Mouse (Mus musculus) kidney, embryonic 16.5 days (tissue): ENCODE results near the gene Il27. TPM values are rescaled to one million over a fixed set of nuclear protein-coding genes. Genes with fewer than 3 reads are reported as not detected.

Experiments
- ATAC-seq: fragments of 200-750 bp; cut with Nextera tagmentation; 2 replicates; pipeline ENCODE4 v1.8.0; 2017; ENCODE audit warnings: moderate TSS enrichment; ENCODE audit not compliant: low FRiP score, low TSS enrichment
- H3K27ac ChIP-seq: fragments of 300-500 bp; sonication (generic); 2 replicates; pipeline ENCODE4 v1.5.1; 2014; ENCODE audit warnings: low read length
- H3K27me3 ChIP-seq: fragments of 300-500 bp; sonication (generic); 2 replicates; pipeline ENCODE4 v1.6.1; 2014; ENCODE audit warnings: low read length, control low read depth, mixed read lengths; ENCODE audit not compliant: insufficient read depth
- H3K36me3 ChIP-seq: fragments of 300-500 bp; sonication (generic); 2 replicates; pipeline ENCODE4 v1.6.1; 2014; ENCODE audit warnings: low read length, control low read depth, mixed read lengths; ENCODE audit not compliant: insufficient read depth
- H3K4me1 ChIP-seq: fragments of 300-500 bp; sonication (generic); 2 replicates; pipeline ENCODE4 v1.6.1; 2014; ENCODE audit warnings: low read length, control low read depth, mixed read lengths; ENCODE audit not compliant: insufficient read depth
- H3K4me2 ChIP-seq: fragments of 300-500 bp; sonication (generic); replicated peaks from 2 replicates; pipeline ENCODE4 v1.6.1; 2014; ENCODE audit warnings: low read depth, low read length
- H3K4me3 ChIP-seq: fragments of 300-500 bp; sonication (generic); 2 replicates; pipeline ENCODE4 v1.5.1; 2014; ENCODE audit warnings: mild to moderate bottlenecking, low read length
- H3K9ac ChIP-seq: fragments of 300-500 bp; sonication (generic); replicated peaks from 2 replicates; pipeline ENCODE4 v1.6.1; 2014; ENCODE audit warnings: low read length
- H3K9me3 ChIP-seq: fragments of 300-500 bp; sonication (generic); 2 replicates; pipeline ENCODE4 v1.6.1; 2016; ENCODE audit warnings: low read length, control low read depth
- WGBS: fragments of 180-500 bp; shearing (Covaris S2); extraction: QIAGEN DNeasy Blood & Tissue Kit; methylation state at CpG from one replicate; pipeline ENCODE4 v1.1.7; 2014; 5-methylcytosine and 5-hydroxymethylcytosine counted together
- polyA plus RNA-seq: library from polyadenylated mRNA; unstranded; fragments of >200 nt; fragmentation: Nextera tagmentation; extraction: Ambion mirVana; gene quantifications from 2 replicates; pipeline ENCODE4 v1.2.1, GENCODE M21; 2015

Gene Il27
- polyA plus RNA-seq, 1 experiment from 2014 or later: not detected

DNA sequence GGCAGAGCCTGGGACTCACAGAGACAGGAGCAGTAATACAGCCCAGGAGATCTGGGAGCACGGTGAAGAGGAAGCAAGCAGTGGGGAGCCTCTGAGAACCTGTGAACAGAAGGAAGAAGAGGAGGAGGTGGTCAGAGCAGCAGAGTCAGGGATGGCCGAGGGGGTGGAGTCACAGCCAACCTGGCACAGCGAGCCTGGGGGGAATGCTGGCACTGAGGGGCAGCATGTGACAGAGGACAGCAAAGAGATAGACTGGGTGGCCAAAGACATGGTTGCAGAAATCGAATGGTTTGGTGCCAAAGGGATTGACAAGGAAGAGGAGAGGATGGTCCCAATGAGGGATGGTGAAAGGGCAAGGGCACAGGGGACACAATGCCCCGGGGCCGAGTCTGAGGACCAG, 9.0 kb downstream of the Il27 start, which contains the start of gene Cln3:
Cln3 (minus strand) TSS at position 101 of the 400 bp plus-strand sequence.
- ATAC-seq: no peak
- WGBS: 77% methylated on average over 6 of the region's 6 CpGs
- H3K27me3 ChIP-seq: no peaks in the 10 kb centered on the region
- no peak within 1 kb of the TSS for H3K4me3 ChIP-seq
- H3K9me3 ChIP-seq: no peaks in the 10 kb centered on the region
- no peak within 1 kb of the TSS for H3K4me2 ChIP-seq
- H3K27ac ChIP-seq: no peak within 1 kb of the TSS
- H3K36me3 ChIP-seq: no peaks in the 10 kb centered on the region; the same call in 1 of the 2 replicates
- no peak within 1 kb of the TSS for H3K9ac ChIP-seq
- peaks cover 15% of the 10 kb centered on the region; the same call in 1 of the 2 replicates for H3K4me1 ChIP-seq

DNA sequence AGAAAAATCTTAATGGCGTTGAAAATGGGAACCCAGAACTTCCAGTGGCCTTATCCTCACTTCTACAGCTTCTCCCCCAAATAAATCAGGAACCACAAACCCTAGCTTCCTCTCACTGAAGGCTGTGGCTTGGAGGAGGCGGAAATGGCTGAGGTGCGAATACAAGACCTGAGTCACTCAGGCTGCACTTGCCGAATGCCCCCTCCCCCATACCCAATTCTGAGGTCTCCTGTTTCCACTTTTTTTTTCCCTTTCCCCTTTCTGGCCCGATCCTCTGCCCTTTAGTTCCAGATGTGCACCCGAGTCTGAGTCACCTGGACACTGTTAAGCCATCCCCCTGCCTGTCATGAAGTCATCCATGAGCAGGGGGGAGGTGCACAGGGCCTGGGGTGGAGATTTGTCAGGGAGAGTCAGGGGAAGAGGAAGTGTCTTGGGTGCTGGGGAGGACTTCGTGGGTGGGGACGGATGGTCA, 10.2 kb downstream of the Il27 start, which contains the start of gene Apobr:
Apobr (plus strand) TSS at position 437 of the 472 bp plus-strand sequence.
- Histone ChIP-seq H3K27me3 (no peaks in the 10 kb centered on the region), H3K9me3 (no peaks in the 10 kb centered on the region), H3K4me3 (peak within 1 kb of the TSS; percentile 52), H3K4me1 (peaks cover 15% of the 10 kb centered on the region; the same call in 1 of the 2 replicates), H3K9ac (peak within 1 kb of the TSS; percentile 62; the same call in 1 of the 2 replicates), H3K36me3 (no peaks in the 10 kb centered on the region; the same call in 1 of the 2 replicates), H3K27ac (peak within 1 kb of the TSS; percentile 80; the same call in 1 of the 2 replicates), H3K4me2 (peak within 1 kb of the TSS; percentile 69)
- 72% methylated on average over 8 of the region's 8 CpGs for WGBS
- no peak for ATAC-seq

- Histone ChIP-seq H3K4me2 (peak overlapping the region; percentile 69), H3K9ac (peak overlapping the region; percentile 62), H3K9me3 (no peaks in the 10 kb centered on the region), H3K36me3 (no peaks in the 10 kb centered on the region; the same call in 1 of the 2 replicates), H3K27ac (peak overlapping the region; percentile 80), H3K27me3 (no peaks in the 10 kb centered on the region), H3K4me3 (peak overlapping the region; percentile 52), H3K4me1 (peaks cover 15% of the 10 kb centered on the region; the same call in 1 of the 2 replicates)
- no peak for ATAC-seq
- 53% methylated on average over 6 of the region's 6 CpGs for WGBS
These were observed 11.0 kb downstream of the Il27 start for GRCm38 (mm10) chr7:126583761-126584160.

DNA sequence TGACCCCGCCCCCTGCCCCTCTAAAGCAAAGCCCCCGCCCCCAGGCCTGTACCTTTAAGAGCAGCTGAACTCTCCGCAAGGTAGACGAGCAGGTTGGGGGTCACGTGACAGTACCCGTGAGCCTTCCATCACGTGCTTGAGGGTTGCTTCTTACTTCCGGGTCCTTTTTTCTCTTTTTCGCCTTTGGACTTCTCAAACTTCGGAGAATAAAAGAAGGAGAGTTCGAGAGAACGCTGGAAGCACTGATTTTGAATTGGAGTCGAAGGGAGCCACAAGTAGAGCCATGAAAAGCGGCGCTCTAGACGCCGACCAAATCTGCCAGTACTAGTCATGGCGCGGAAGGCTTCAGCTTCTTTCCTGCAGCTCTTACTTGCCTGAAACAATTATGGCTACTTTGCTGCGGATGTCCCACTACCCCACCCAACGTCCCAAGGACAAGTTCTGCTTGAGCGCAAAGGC, 11.5 kb downstream of the Il27 start:
- Histone ChIP-seq H3K9ac (peak overlapping the region; percentile 62), H3K4me3 (peak overlapping the region; percentile 52), H3K9me3 (no peaks in the 10 kb centered on the region), H3K36me3 (no peaks in the 10 kb centered on the region; the same call in 1 of the 2 replicates), H3K27ac (peak overlapping the region; percentile 80), H3K27me3 (no peaks in the 10 kb centered on the region), H3K4me2 (peak overlapping the region; percentile 69), H3K4me1 (peaks cover 15% of the 10 kb centered on the region; the same call in 1 of the 2 replicates)
- ATAC-seq: peak; percentile 87
- WGBS: 1% methylated on average over 22 of the region's 22 CpGs

DNA sequence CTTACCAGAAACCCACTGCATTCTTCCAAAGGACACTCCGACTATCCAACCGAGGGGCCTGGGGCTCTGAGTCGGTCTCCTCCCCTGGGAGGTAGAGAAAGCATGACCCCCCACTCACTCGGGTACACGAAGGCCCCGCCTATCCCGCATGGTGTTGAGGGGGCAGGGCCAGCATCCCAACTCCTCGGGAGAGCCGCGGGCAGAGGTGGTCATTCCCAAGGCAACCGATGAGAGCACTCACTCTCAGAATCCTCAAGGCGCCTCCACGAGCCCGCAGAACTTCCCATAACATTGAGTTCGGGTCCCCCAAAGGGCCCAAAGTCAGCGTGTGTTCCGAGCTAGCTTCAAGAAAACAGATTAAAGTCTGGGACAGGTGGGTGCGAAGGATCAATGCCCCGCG, 12.0 kb downstream of the Il27 start:
- Histone ChIP-seq H3K9ac (peak overlapping the region; percentile 62), H3K4me1 (peaks cover 10% of the 10 kb centered on the region; the same call in 1 of the 2 replicates), H3K27me3 (no peaks in the 10 kb centered on the region), H3K27ac (no peak overlapping the region), H3K4me3 (peak overlapping the region; percentile 52), H3K9me3 (no peaks in the 10 kb centered on the region), H3K36me3 (no peaks in the 10 kb centered on the region; the same call in 1 of the 2 replicates), H3K4me2 (peak overlapping the region; percentile 69)
- WGBS: 2% methylated on average over 20 of the region's 20 CpGs
- peak; percentile 66 for ATAC-seq

DNA sequence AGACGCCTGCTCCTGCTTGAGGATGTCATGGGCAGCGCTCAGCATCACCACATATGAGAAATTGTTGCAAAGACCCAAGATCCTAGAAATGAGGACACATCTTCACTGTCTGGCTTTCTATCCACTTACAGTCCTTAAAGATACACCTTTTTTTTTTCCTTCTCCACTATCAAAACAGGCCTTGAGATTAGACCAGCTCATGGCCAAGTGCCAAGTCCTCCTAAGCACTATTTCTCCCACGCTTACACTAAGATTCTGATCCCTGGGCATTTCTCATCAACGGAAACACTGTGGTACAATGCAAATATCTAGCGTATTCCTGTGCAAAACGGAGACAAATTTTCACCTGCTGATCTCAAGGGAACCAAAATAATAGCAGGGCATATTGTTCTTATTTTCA, 13.1 kb downstream of the Il27 start:
- Histone ChIP-seq H3K9me3 (no peaks in the 10 kb centered on the region), H3K9ac (no peak overlapping the region), H3K36me3 (no peaks in the 10 kb centered on the region; the same call in 1 of the 2 replicates), H3K4me1 (peaks cover 2% of the 10 kb centered on the region; the same call in 1 of the 2 replicates), H3K4me2 (no peak overlapping the region), H3K27ac (no peak overlapping the region), H3K4me3 (no peak overlapping the region), H3K27me3 (no peaks in the 10 kb centered on the region)
- 81% methylated on average over 6 of the region's 6 CpGs for WGBS
- no peak for ATAC-seq

GRCm38 (mm10) chr7:126579172-126579571, 15.6 kb downstream of the Il27 start:
- no peak for ATAC-seq
- Histone ChIP-seq H3K4me2 (no peak overlapping the region), H3K36me3 (peaks cover 5% of the 10 kb centered on the region), H3K4me3 (no peak overlapping the region), H3K9ac (no peak overlapping the region), H3K27me3 (no peaks in the 10 kb centered on the region), H3K27ac (no peak overlapping the region), H3K9me3 (no peaks in the 10 kb centered on the region), H3K4me1 (peaks cover 2% of the 10 kb centered on the region; the same call in 1 of the 2 replicates)
- 51% methylated on average over 8 of the region's 8 CpGs for WGBS

DNA sequence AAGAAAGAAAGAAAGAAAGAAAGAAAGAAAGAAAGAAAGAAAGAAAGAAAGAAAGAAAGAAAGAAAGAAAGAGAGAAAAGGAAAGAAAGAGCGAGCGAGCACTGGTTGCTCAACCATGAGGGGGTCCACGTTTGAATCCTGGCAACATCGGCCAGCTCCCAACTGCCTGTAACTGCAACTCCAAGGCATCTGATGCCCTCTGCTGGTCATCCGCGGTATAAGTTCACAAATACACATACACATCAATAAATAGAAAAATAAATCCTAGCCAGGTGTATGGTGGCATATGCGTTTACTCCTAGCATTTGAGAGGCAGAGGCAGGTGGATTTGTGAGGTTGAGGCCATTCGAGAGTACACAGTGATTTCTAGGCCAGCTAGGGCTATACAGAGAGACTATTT, 17.8 kb downstream of the Il27 start:
- H3K27me3 ChIP-seq: no peaks in the 10 kb centered on the region
- ATAC-seq: no peak
- H3K27ac ChIP-seq: no peak overlapping the region
- no peak overlapping the region for H3K9ac ChIP-seq
- 55% methylated on average over 8 of the region's 8 CpGs for WGBS
- H3K9me3 ChIP-seq: no peaks in the 10 kb centered on the region
- H3K36me3 ChIP-seq: peaks cover 5% of the 10 kb centered on the region
- no peak overlapping the region for H3K4me3 ChIP-seq
- H3K4me1 ChIP-seq: no peaks in the 10 kb centered on the region
- H3K4me2 ChIP-seq: no peak overlapping the region

DNA sequence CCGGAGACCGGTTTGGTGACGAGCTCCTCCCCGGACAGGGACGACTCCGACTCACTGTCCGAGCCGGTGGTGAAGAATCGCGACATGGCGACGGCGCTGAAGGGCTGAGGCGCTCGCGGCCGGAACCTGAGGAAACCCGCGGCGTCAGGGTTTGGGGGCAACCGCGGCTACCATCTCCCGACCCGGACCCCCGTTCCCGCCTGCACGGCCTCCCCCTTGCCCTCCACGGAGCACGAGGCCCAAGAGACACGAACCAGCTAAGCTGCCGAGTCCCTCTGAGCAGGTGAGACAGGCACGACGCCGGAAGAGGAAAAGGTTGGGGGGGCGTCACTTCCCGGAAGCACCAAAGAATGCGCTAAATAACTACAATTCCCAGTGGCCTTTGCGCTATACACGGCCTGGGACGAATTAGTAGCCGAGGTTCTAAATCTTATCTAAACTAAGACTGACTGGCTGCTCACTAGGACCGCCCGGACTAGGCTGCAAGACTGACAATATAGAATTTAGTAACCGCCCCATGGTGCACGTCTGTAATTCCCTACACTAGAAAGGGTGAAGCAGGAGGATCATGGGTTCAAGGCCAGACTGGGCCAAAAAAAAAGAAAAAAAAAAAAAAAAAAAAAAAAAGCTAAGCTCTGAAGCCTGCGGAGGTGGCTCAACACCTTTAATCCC, 28.5 kb downstream of the Il27 start, which contains the start of gene Eif3c:
Eif3c (minus strand) TSS at position 318 of the 672 bp plus-strand sequence.
- Histone ChIP-seq H3K27ac (peak within 1 kb of the TSS; percentile 94), H3K4me1 (peaks cover 8% of the 10 kb centered on the region), H3K4me3 (peak within 1 kb of the TSS; percentile 92), H3K4me2 (peak within 1 kb of the TSS; percentile 69), H3K9ac (peak within 1 kb of the TSS; percentile 91), H3K36me3 (peaks cover 34% of the 10 kb centered on the region), H3K27me3 (no peaks in the 10 kb centered on the region), H3K9me3 (no peaks in the 10 kb centered on the region)
- under 1% methylated on average over 46 of the region's 46 CpGs for WGBS
- peak; percentile 97 for ATAC-seq
